Mouse (Mus musculus): ENCODE data around the gene Neb. TPM values are rescaled to one million over a fixed set of nuclear protein-coding genes. Genes with fewer than 3 reads are reported as not detected.

The Neb gene
- polyA plus RNA-seq, 1 experiment from 2014 or later, result 0.99 TPM

DNA sequence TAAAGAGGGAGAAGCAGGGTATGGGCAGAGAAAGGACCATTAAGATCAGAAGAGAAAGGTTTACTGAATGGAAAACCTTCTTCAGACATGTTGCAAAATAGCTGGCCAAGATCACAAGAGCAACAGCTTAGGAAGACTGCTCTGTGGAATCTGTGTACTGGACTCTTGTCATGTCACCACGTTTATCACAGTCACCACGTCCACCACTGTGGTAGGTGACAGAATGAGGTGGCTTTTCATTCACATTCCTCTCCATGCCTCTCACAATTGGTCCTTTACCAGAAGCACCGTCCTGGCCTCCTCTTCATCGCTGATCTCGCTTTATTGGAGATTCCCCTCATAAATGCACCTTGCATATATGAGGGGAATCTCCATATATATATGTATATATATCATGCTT, 71.6 kb downstream of the Neb start:
- no peaks in the 10 kb centered on the region for H3K4me1 ChIP-seq (ENCODE audit: control insufficient read depth, insufficient read depth, low read length)
- no peak for ATAC-seq (ENCODE audit: low FRiP score, low TSS enrichment)
- WGBS, result 83% methylated on average over 5 of the region's 5 CpGs
- no peak overlapping the region for H3K9ac ChIP-seq (ENCODE audit: low read depth, low read length)
- no peaks in the 10 kb centered on the region for H3K27me3 ChIP-seq (ENCODE audit: control insufficient read depth, insufficient read depth, low read length)
- no peak overlapping the region for H3K4me2 ChIP-seq (replicated peaks; ENCODE audit: low read depth, low read length)
- H3K4me3 ChIP-seq (ENCODE audit: low read length), result no peak overlapping the region
- no peaks in the 10 kb centered on the region for H3K36me3 ChIP-seq (ENCODE audit: control insufficient read depth, insufficient read depth, low read length)
- H3K27ac ChIP-seq (ENCODE audit: low read depth, low read length), result no peak overlapping the region
- no peaks in the 10 kb centered on the region for H3K9me3 ChIP-seq (ENCODE audit: control insufficient read depth, low read length)

DNA sequence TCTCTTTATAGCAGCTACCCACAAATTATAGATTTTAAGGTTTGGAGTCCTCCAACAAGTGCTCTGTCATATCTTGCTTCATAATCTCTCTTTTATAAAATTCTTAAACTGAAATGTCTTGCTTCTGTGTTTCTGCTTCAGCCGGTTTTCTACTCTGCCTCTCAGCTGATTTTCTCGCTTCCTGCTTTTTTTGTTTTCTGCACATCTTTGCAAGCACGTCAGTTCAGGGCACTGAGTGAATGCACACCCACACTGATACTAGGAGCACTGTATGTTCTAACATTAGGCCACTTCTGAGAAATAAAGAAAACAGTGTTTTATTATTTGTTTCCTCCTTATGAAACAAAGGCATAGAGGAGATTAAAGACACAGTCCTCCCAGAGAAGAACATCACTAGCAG, 73.7 kb downstream of the Neb start:
- H3K27ac ChIP-seq (ENCODE audit: low read depth, low read length), result no peak overlapping the region
- no peaks in the 10 kb centered on the region for H3K9me3 ChIP-seq (ENCODE audit: control insufficient read depth, low read length)
- no peaks in the 10 kb centered on the region for H3K4me1 ChIP-seq (ENCODE audit: control insufficient read depth, insufficient read depth, low read length)
- no peak overlapping the region for H3K4me2 ChIP-seq (replicated peaks; ENCODE audit: low read depth, low read length)
- H3K36me3 ChIP-seq (ENCODE audit: control insufficient read depth, insufficient read depth, low read length), result no peaks in the 10 kb centered on the region
- H3K27me3 ChIP-seq (ENCODE audit: control insufficient read depth, insufficient read depth, low read length), result no peaks in the 10 kb centered on the region
- ATAC-seq (ENCODE audit: low FRiP score, low TSS enrichment), result no peak
- H3K9ac ChIP-seq (ENCODE audit: low read depth, low read length), result no peak overlapping the region
- WGBS, result 81% methylated on average over 3 of the region's 3 CpGs
- no peak overlapping the region for H3K4me3 ChIP-seq (ENCODE audit: low read length)

DNA sequence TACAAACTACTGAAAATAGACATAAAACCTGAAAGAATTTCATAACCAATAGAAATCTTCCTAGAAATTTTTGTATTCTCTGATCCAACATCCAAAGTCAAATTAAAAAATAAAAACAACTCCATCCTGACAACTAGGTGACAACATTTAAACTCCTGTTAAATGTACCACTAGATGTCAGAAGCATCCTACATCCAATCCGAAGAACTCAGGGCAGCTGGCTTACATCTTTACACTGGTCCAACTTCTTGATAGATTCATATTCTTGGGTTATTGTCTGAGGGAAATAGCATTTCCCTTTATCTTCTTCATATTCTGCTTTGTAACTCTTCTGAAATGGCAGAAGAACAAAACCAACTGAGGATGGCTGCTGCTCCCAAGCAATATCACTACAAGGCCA, 74.9 kb downstream of the Neb start:
- no peak overlapping the region for H3K9ac ChIP-seq (ENCODE audit: low read depth, low read length)
- no peak overlapping the region for H3K4me3 ChIP-seq (ENCODE audit: low read length)
- H3K4me1 ChIP-seq (ENCODE audit: control insufficient read depth, insufficient read depth, low read length), result no peaks in the 10 kb centered on the region
- no peak overlapping the region for H3K4me2 ChIP-seq (replicated peaks; ENCODE audit: low read depth, low read length)
- H3K27me3 ChIP-seq (ENCODE audit: control insufficient read depth, insufficient read depth, low read length), result no peaks in the 10 kb centered on the region
- no peak overlapping the region for H3K27ac ChIP-seq (ENCODE audit: low read depth, low read length)
- H3K36me3 ChIP-seq (ENCODE audit: control insufficient read depth, insufficient read depth, low read length), result no peaks in the 10 kb centered on the region
- ATAC-seq (ENCODE audit: low FRiP score, low TSS enrichment), result no peak
- H3K9me3 ChIP-seq (ENCODE audit: control insufficient read depth, low read length), result no peaks in the 10 kb centered on the region
- WGBS, result 61% methylated on average over 1 of the region's 1 CpGs

DNA sequence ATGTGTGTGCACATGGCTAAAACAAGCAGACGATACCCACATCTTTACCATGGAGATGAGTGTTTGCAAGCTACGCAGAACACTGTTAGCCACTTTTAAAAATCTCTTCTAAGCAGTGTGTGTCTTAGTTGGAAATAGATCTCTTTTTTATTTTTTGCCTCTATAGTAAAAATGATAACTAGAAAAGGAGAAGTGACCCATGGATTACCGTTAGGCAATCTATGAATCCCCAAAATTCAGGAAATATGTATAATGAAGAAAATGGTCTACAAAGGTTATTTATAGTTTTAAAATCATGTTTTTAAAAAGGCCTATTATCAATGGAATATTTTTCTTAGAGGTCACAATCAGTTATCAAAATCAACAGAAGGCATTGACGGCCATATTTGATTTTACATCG, 80.3 kb downstream of the Neb start:
- H3K4me1 ChIP-seq (ENCODE audit: control insufficient read depth, insufficient read depth, low read length), result no peaks in the 10 kb centered on the region
- 94% methylated on average over 5 of the region's 5 CpGs for WGBS
- no peak for ATAC-seq (ENCODE audit: low FRiP score, low TSS enrichment)
- no peak overlapping the region for H3K27ac ChIP-seq (ENCODE audit: low read depth, low read length)
- H3K36me3 ChIP-seq (ENCODE audit: control insufficient read depth, insufficient read depth, low read length), result no peaks in the 10 kb centered on the region
- no peaks in the 10 kb centered on the region for H3K27me3 ChIP-seq (ENCODE audit: control insufficient read depth, insufficient read depth, low read length)
- no peak overlapping the region for H3K4me3 ChIP-seq (ENCODE audit: low read length)
- no peak overlapping the region for H3K4me2 ChIP-seq (replicated peaks; ENCODE audit: low read depth, low read length)
- no peak overlapping the region for H3K9ac ChIP-seq (ENCODE audit: low read depth, low read length)
- H3K9me3 ChIP-seq (ENCODE audit: control insufficient read depth, low read length), result no peaks in the 10 kb centered on the region

DNA sequence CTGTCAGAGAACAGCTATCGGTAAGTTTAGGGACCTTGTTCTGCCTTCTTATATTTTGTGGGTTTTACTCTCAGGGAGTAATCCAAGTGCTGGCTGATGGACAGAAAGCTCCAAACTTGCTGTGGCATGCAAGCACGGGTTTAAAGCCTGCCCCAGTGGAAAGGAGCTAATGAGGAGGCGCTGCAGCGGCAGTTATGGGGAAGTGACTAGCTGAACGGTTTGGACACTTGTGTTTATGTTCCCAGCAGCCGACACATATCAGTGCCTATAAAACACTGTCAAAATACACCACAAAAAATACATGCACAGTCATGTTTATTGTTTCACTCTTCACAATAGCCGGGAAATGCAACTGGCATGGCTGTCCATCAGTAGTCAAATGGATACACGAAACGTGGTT, 81.5 kb downstream of the Neb start:
- no peak for ATAC-seq (ENCODE audit: low FRiP score, low TSS enrichment)
- Histone ChIP-seq H3K4me3 (ENCODE audit: low read length) (no peak overlapping the region), H3K27me3 (ENCODE audit: control insufficient read depth, insufficient read depth, low read length) (no peaks in the 10 kb centered on the region), H3K4me2 (replicated peaks; ENCODE audit: low read depth, low read length) (no peak overlapping the region), H3K27ac (ENCODE audit: low read depth, low read length) (no peak overlapping the region), H3K4me1 (ENCODE audit: control insufficient read depth, insufficient read depth, low read length) (no peaks in the 10 kb centered on the region), H3K9me3 (ENCODE audit: control insufficient read depth, low read length) (no peaks in the 10 kb centered on the region), H3K36me3 (ENCODE audit: control insufficient read depth, insufficient read depth, low read length) (no peaks in the 10 kb centered on the region), H3K9ac (ENCODE audit: low read depth, low read length) (no peak overlapping the region)
- 68% methylated on average over 9 of the region's 9 CpGs for WGBS

DNA sequence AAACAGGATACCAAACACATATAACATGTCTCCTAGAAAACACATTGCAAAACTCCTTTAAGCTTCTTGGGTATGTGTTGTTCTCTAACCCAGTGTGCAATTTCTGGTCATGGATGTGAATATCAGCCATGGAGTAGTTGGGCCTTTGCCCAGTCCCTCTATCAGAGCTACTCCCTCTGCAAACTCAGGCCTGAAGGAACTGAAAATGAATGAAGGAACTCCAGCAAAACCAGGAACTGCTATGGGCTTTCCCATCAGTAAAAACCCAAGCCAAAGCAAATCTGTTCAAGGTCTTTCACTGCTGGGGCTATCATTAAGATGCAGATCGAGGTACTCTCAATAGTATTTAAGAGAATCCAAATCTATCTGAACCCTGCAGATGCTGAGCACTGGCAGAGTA, 90.8 kb downstream of the Neb start:
- Histone ChIP-seq H3K27me3 (ENCODE audit: control insufficient read depth, insufficient read depth, low read length) (no peaks in the 10 kb centered on the region), H3K27ac (ENCODE audit: low read depth, low read length) (no peak overlapping the region), H3K4me3 (ENCODE audit: low read length) (no peak overlapping the region), H3K4me2 (replicated peaks; ENCODE audit: low read depth, low read length) (no peak overlapping the region), H3K36me3 (ENCODE audit: control insufficient read depth, insufficient read depth, low read length) (no peaks in the 10 kb centered on the region), H3K4me1 (ENCODE audit: control insufficient read depth, insufficient read depth, low read length) (no peaks in the 10 kb centered on the region), H3K9ac (ENCODE audit: low read depth, low read length) (no peak overlapping the region), H3K9me3 (ENCODE audit: control insufficient read depth, low read length) (no peaks in the 10 kb centered on the region)
- ATAC-seq (ENCODE audit: low FRiP score, low TSS enrichment), result no peak
- WGBS, result 83% methylated on average over 1 of the region's 1 CpGs

DNA sequence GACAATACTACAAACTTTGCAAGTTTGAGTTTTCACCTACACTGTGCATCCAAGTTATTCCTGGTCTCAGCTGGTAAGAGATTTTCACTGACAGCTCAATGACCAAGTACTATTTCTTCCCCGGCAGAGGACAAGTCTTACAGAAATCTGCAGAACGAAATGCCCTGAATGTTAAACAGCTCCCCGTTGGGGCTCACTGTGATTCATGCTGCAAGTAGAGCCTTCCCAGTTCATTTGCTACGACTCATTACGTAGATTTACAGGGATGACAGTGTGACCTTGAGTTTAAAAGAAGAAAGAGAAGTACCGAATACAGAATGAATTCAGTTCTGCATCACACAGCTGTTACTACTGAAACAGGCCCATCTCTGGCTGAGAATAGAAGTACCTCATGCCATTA, 91.9 kb downstream of the Neb start:
- H3K4me1 ChIP-seq (ENCODE audit: control insufficient read depth, insufficient read depth, low read length), result no peaks in the 10 kb centered on the region
- 49% methylated on average over 6 of the region's 6 CpGs for WGBS
- H3K27ac ChIP-seq (ENCODE audit: low read depth, low read length), result no peak overlapping the region
- no peak overlapping the region for H3K4me3 ChIP-seq (ENCODE audit: low read length)
- H3K36me3 ChIP-seq (ENCODE audit: control insufficient read depth, insufficient read depth, low read length), result no peaks in the 10 kb centered on the region
- H3K27me3 ChIP-seq (ENCODE audit: control insufficient read depth, insufficient read depth, low read length), result no peaks in the 10 kb centered on the region
- H3K9ac ChIP-seq (ENCODE audit: low read depth, low read length), result no peak overlapping the region
- H3K9me3 ChIP-seq (ENCODE audit: control insufficient read depth, low read length), result no peaks in the 10 kb centered on the region
- no peak for ATAC-seq (ENCODE audit: low FRiP score, low TSS enrichment)
- no peak overlapping the region for H3K4me2 ChIP-seq (replicated peaks; ENCODE audit: low read depth, low read length)

DNA sequence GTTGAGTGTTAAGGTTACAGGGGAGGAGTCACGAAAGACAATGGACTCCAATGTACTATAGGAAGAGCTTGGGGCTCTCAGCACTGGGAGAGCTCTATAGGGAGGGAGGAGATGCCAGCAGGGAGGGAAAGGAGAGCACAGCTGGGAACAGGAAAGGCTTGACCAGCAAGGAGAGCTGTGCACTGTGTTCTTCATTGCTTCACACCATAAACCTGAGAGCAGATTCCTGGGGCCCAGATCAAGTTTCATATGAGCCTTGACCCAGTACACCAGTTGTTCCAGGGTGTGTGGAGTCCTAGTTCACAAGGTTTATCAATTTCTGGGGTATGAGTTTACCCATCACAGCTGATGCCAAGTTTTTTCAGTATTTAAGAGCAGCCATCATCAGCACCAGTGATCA, 106.1 kb downstream of the Neb start:
- Histone ChIP-seq H3K36me3 (ENCODE audit: control insufficient read depth, insufficient read depth, low read length) (no peaks in the 10 kb centered on the region), H3K27ac (ENCODE audit: low read depth, low read length) (no peak overlapping the region), H3K4me2 (replicated peaks; ENCODE audit: low read depth, low read length) (no peak overlapping the region), H3K4me3 (ENCODE audit: low read length) (no peak overlapping the region), H3K9ac (ENCODE audit: low read depth, low read length) (no peak overlapping the region), H3K9me3 (ENCODE audit: control insufficient read depth, low read length) (no peaks in the 10 kb centered on the region), H3K27me3 (ENCODE audit: control insufficient read depth, insufficient read depth, low read length) (no peaks in the 10 kb centered on the region), H3K4me1 (ENCODE audit: control insufficient read depth, insufficient read depth, low read length) (0 out of 2 replicates have a peak, but pooled peaks cover 4% of the 10 kb centered on the region)
- WGBS, result 19% methylated on average over 1 of the region's 1 CpGs
- peak; percentile 16; the same call in 1 of the 2 replicates for ATAC-seq (ENCODE audit: low FRiP score, low TSS enrichment)

DNA sequence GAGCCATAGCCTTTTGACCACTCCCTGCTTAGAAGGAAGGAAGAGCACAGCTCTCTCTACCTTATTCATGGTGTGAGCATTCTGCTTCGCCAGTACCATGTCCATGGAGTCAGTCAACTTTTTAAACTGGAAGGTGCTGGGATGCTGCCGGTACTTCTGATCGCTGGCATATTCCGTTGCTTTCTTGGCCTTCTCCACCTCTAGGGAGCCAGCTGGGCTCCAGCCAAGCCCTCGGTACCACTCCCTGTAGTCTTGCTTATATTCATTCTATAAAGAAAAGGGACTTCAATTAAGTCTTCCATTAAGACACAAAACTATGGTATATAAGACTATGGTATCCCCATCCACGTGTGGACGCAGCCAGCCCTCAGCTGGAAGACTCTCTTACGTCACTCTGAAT, 107.4 kb downstream of the Neb start:
- H3K9me3 ChIP-seq (ENCODE audit: control insufficient read depth, low read length), result no peaks in the 10 kb centered on the region
- no peak for ATAC-seq (ENCODE audit: low FRiP score, low TSS enrichment)
- no peak overlapping the region for H3K4me3 ChIP-seq (ENCODE audit: low read length)
- H3K36me3 ChIP-seq (ENCODE audit: control insufficient read depth, insufficient read depth, low read length), result no peaks in the 10 kb centered on the region
- H3K27ac ChIP-seq (ENCODE audit: low read depth, low read length), result no peak overlapping the region
- 94% methylated on average over 8 of the region's 8 CpGs for WGBS
- H3K27me3 ChIP-seq (ENCODE audit: control insufficient read depth, insufficient read depth, low read length), result no peaks in the 10 kb centered on the region
- 0 out of 2 replicates have a peak, but pooled peaks cover 4% of the 10 kb centered on the region for H3K4me1 ChIP-seq (ENCODE audit: control insufficient read depth, insufficient read depth, low read length)
- no peak overlapping the region for H3K4me2 ChIP-seq (replicated peaks; ENCODE audit: low read depth, low read length)
- H3K9ac ChIP-seq (ENCODE audit: low read depth, low read length), result no peak overlapping the region

DNA sequence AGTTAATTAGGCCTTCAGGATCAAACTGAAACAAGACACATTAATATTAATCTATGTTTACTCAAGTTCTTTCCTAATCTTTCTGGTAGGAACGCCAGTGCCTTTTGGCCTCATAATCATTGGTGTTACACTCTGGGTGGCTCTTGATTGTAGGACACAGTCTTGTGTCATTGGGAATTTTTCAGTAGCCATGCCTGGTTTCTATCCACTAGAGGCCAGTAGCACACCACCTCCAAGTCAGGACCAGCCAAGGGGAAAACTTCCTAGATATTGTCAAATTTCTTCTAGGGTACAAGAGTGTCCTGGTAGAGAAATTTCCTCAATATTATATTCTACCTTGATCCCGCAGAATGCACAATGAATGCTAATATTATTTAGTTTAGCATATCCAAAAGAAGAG, 116.1 kb downstream of the Neb start:
- no peaks in the 10 kb centered on the region for H3K4me1 ChIP-seq (ENCODE audit: control insufficient read depth, insufficient read depth, low read length)
- WGBS, result 50% methylated on average over 2 of the region's 2 CpGs
- no peak overlapping the region for H3K27ac ChIP-seq (ENCODE audit: low read depth, low read length)
- no peak for ATAC-seq (ENCODE audit: low FRiP score, low TSS enrichment)
- H3K4me3 ChIP-seq (ENCODE audit: low read length), result no peak overlapping the region
- no peaks in the 10 kb centered on the region for H3K36me3 ChIP-seq (ENCODE audit: control insufficient read depth, insufficient read depth, low read length)
- no peak overlapping the region for H3K4me2 ChIP-seq (replicated peaks; ENCODE audit: low read depth, low read length)
- no peaks in the 10 kb centered on the region for H3K9me3 ChIP-seq (ENCODE audit: control insufficient read depth, low read length)
- H3K9ac ChIP-seq (ENCODE audit: low read depth, low read length), result no peak overlapping the region
- H3K27me3 ChIP-seq (ENCODE audit: control insufficient read depth, insufficient read depth, low read length), result no peaks in the 10 kb centered on the region
